Mouse (Mus musculus) gastrocnemius, adult 2 months (tissue): Measurements from ENCODE around the gene Pfkfb2. TPM values are rescaled to one million over a fixed set of nuclear protein-coding genes. Genes with fewer than 3 reads are reported as not detected.

ENCODE experiments used
- DNase-seq: peaks from one replicate; pipeline ENCODE4 v3.0.0; 2022
- H3K27ac ChIP-seq: fragments of 200-600 bp; 2 replicates; pipeline ENCODE4 v1.8.1; 2022; ENCODE audit warnings: mild to moderate bottlenecking
- H3K4me3 ChIP-seq: fragments of 200-600 bp; 2 replicates; pipeline ENCODE4 v1.8.1; 2022; ENCODE audit warnings: mild to moderate bottlenecking, moderate library complexity
- CTCF ChIP-seq: fragments of 200-600 bp; IDR thresholded peaks from 2 replicates; pipeline ENCODE4 v1.8.1; 2022; ENCODE audit warnings: antibody characterized with exemption, mild to moderate bottlenecking, moderate library complexity
- intact Hi-C: fragments of 180-260 bp; cut with DNase I; formaldehyde crosslinking; loops from one replicate; pipeline ENCODE4 v1.15.1; 2025
- total RNA-seq, 2 experiments: library from RNA; stranded (reverse); gene quantifications; 2 replicates each; pipeline ENCODE4 v1.2.3; 2021

Gene Pfkfb2
- total RNA-seq, 2 experiments from 2014 or later = 11.6 to 15.5 TPM

DNA sequence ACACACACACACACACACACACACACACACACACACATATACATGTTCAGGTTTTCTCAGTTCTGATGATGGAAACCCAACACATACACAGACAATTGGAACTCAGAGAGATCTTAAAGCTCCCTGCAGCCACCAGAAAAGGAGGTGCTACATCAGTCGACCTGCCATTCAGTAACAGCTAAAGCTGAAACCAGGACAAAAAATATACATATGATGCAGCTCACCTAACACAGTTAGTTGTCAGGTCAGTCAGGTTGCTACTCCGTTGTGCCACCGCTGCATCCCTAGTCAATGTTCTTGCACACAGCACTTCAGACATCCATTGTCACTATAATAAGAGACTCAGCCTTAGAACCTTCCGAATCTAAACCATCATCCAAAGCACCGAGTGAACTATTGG is 15.9 kb upstream of the Pfkfb2 start:
- no peak for TF ChIP-seq CTCF
- H3K27ac ChIP-seq = no peak overlapping the region
- intact Hi-C loops = no loop called here
- no peak for DNase-seq
- H3K4me3 ChIP-seq = no peak overlapping the region

GRCm38 (mm10) chr1:130744217-130744616 is 15.2 kb upstream of the Pfkfb2 start:
- no peak for DNase-seq
- intact Hi-C loops = no loop called here
- Histone ChIP-seq H3K4me3 (no peak overlapping the region), H3K27ac (no peak overlapping the region)
- no peak for TF ChIP-seq CTCF

DNA sequence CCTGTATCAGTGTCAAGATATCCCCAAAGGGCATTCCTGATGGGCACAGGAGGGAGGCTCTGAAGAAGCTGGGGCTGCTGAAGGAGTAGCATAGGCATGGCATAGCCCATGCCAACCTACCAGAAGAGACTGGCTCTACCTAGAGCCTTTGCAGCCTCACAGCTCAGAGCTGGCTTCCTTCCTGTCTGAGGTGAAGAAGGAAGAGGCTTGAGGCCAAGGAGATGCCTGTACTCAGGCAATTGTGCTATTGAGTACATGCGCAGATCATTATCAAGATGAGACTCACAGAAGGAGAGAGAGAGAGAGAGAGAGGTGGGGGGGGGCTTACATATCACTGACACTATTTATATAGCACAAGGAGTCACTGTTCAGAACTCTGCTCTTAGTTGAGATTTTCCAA is 14.7 kb upstream of the Pfkfb2 start:
- intact Hi-C loops = no loop called here
- H3K27ac ChIP-seq = no peak overlapping the region
- DNase-seq = no peak
- no peak overlapping the region for H3K4me3 ChIP-seq
- no peak for TF ChIP-seq CTCF

GRCm38 (mm10) chr1:130742201-130742600 is 13.1 kb upstream of the Pfkfb2 start:
- Histone ChIP-seq H3K4me3 (no peak overlapping the region), H3K27ac (no peak overlapping the region)
- intact Hi-C loops = no loop called here
- no peak for TF ChIP-seq CTCF
- DNase-seq = no peak

DNA sequence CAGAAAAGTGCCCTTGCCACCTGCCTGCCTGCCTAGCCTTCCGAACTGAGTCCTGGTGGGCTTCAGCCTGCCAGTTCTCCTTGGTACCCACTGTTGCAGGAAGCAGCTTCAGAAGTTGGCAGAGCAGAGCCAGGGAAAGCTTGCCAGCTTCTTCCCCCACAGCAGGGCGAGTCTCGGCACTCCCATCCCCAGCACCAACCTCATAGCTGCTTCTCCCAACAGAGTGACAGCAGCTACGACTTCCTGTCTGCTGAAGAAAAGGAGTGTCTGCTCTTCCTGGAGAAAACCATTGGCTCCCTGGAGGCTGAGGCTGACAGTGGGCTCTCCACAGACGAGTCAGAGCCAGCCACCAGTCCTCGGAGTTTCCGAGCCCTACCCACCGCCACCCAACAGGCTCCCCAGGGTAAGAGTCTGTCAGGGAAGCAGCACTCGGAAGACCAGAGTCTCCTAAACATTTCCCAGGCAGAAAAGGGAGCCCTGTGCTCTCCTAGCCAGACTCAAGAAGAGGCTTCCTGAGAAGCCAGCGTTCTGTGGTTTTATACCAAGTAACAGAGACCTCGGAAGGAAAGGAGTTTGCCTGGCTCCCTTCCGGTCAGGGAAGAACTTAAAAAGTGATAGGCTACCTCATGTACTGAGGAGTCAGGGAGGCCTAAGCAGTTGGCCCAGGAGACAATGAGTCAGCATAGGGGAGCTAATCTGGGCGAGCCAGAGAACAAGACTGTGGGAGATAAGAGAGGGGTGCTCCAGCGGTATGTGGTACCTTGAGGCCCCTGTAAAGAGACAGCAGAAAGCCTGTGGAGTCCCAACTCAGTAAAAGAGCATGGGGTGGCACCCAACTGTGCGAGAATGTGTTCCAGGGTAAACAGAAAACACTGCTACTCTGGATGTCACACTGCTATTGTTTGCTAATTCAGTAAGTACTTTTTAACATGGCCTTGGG is 12.0 kb upstream of the Pfkfb2 start:
- no peak for TF ChIP-seq CTCF

GRCm38 (mm10) chr1:130740227-130740648 is 11.2 kb upstream of the Pfkfb2 start:
- Histone ChIP-seq H3K4me3 (no peak overlapping the region), H3K27ac (no peak overlapping the region)
- DNase-seq = no peak
- TF ChIP-seq CTCF = no peak
- intact Hi-C loops = no loop called here

More for the DNA sequence above, 12.0 kb upstream of the Pfkfb2 start:
- Histone ChIP-seq H3K4me3 (no peak overlapping the region), H3K27ac (no peak overlapping the region)
- no peak for DNase-seq
- intact Hi-C loops = no loop called here

DNA sequence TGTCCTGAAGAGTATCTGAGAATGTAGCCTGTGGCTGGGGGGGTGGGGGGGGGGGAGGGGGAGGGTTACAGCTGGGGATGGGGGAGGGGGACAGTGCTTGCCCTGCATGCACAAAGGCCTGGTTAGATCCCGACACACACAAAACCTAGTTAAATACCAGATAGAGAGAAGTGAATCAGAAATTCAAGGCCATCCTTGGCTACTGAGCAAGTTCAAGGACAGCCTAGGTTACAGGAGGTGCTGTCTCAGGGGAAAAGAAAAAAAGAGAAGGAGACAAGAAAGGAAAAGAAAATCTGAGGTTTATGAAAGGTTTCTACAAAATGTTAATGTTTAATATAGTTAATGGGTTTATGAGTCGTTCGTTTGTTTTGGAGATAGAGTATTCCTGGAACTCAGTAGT is 10.6 kb upstream of the Pfkfb2 start:
- intact Hi-C loops = no loop called here
- Histone ChIP-seq H3K27ac (no peak overlapping the region), H3K4me3 (no peak overlapping the region)
- no peak for TF ChIP-seq CTCF
- DNase-seq = no peak

GRCm38 (mm10) chr1:130738551-130739106 is 9.6 kb upstream of the Pfkfb2 start:
- DNase-seq = no peak
- Histone ChIP-seq H3K27ac (no peak overlapping the region), H3K4me3 (no peak overlapping the region)
- intact Hi-C loops = no loop called here
- no peak for TF ChIP-seq CTCF

DNA sequence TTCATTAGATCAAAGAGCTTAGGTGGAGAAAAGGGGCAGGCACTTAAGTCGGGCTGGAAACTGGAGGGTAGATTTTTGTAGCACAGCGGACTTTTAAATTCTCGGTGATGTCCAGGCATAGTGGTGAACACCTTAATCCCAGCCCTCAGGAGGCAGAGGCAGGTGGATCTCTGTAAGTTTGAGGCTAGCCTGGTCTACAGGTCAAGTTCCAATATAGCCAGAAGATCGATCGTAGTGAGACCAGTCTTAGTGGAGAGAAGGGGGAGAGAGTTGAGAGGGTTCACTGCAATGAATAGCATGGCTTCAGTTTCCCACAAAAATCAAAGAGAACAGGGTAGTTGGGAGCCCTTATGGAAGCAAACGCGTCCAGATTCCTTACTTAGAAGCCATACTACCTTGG is 8.9 kb upstream of the Pfkfb2 start:
- no peak overlapping the region for H3K27ac ChIP-seq
- no peak overlapping the region for H3K4me3 ChIP-seq
- no peak for TF ChIP-seq CTCF
- intact Hi-C loops = no loop called here
- DNase-seq = no peak

- DNase-seq = no peak
- intact Hi-C loops = no loop called here
- Histone ChIP-seq H3K27ac (no peak overlapping the region), H3K4me3 (no peak overlapping the region)
- TF ChIP-seq CTCF = no peak
Measured at GRCm38 (mm10) chr1:130737411-130737881, 8.4 kb upstream of the Pfkfb2 start.

GRCm38 (mm10) chr1:130734852-130735251 is 5.8 kb upstream of the Pfkfb2 start:
- intact Hi-C loops = no loop called here
- H3K4me3 ChIP-seq = no peak overlapping the region
- DNase-seq = no peak
- H3K27ac ChIP-seq = no peak overlapping the region
- TF ChIP-seq CTCF = no peak

- no peak overlapping the region for H3K27ac ChIP-seq
- intact Hi-C loops = no loop called here
- no peak for DNase-seq
Measured at GRCm38 (mm10) chr1:130734452-130734851, 5.4 kb upstream of the Pfkfb2 start.

GRCm38 (mm10) chr1:130733671-130734070 is 4.6 kb upstream of the Pfkfb2 start:
- intact Hi-C loops = no loop called here
- TF ChIP-seq CTCF = no peak
- H3K27ac ChIP-seq = no peak overlapping the region

More at GRCm38 (mm10) chr1:130734452-130734851, 5.4 kb upstream of the Pfkfb2 start:
- H3K4me3 ChIP-seq = no peak overlapping the region
- no peak for TF ChIP-seq CTCF

More at GRCm38 (mm10) chr1:130733671-130734070, 4.6 kb upstream of the Pfkfb2 start:
- H3K4me3 ChIP-seq = no peak overlapping the region
- DNase-seq = no peak
